Mouse (Mus musculus): ENCODE results near the gene H2afb2. TPM values are rescaled to one million over a fixed set of nuclear protein-coding genes. Genes with fewer than 3 reads are reported as not detected.

The H2afb2 gene
- polyA plus RNA-seq (2015; fragmentation: Nextera tagmentation; extraction: Ambion mirVana): not detected in 2 replicates

- Histone ChIP-seq H3K9ac (no peak within 1 kb of the TSS), H3K36me3 (no peaks in the 10 kb centered on the region), H3K9me3 (no peaks in the 10 kb centered on the region), H3K27me3 (replicated peaks) (no peaks in the 10 kb centered on the region), H3K4me3 (replicated peaks) (no peak within 1 kb of the TSS), H3K4me1 (no peaks in the 10 kb centered on the region), H3K27ac (no peak within 1 kb of the TSS), H3K4me2 (no peak within 1 kb of the TSS)
- 90% methylated on average over 6 of the region's 6 CpGs for WGBS
- ATAC-seq (ENCODE audit: insufficient read depth, low FRiP score, low read depth): no peak
Observed at GRCm38 (mm10) chrX:116680878-116681277, at the start of gene H2afb2. Gene H2afb2, plus strand, starts transcription at chrX:116681178.

Other genes starting within 250 kb of the H2afb2 start
- not detected in 2 replicates for gene Cpxcr1, start 232.2 kb upstream of the H2afb2 start, polyA plus RNA-seq (2015; fragmentation: Nextera tagmentation; extraction: Ambion mirVana)

All from stomach, embryonic 15.5 days (tissue).